Mouse (Mus musculus) limb, embryonic 10.5 days (tissue): Measurements from ENCODE around the gene Kynu. TPM values are rescaled to one million over a fixed set of nuclear protein-coding genes. Genes with fewer than 3 reads are reported as not detected.

ENCODE experiments used
- DNase-seq: peaks from one replicate; pipeline ENCODE4 v3.0.0-alpha.2; 2017; ENCODE audit warnings: low spot score
- H3K27ac ChIP-seq: fragments of 300-500 bp; sonication (generic); 2 replicates; pipeline ENCODE4 v1.5.1; 2016; ENCODE audit warnings: mild to moderate bottlenecking
- H3K27me3 ChIP-seq: fragments of 300-500 bp; sonication (generic); 2 replicates; pipeline ENCODE4 v1.6.1; 2016; ENCODE audit warnings: low read depth, mild to moderate bottlenecking; ENCODE audit not compliant: poor library complexity, severe bottlenecking
- H3K36me3 ChIP-seq: fragments of 300-500 bp; sonication (generic); 2 replicates; pipeline ENCODE4 v1.6.1; 2016; ENCODE audit warnings: mild to moderate bottlenecking, moderate library complexity
- H3K4me1 ChIP-seq: fragments of 300-500 bp; sonication (generic); 2 replicates; pipeline ENCODE4 v1.6.1; 2016
- H3K4me3 ChIP-seq: fragments of 300-500 bp; sonication (generic); 2 replicates; pipeline ENCODE4 v1.5.1; 2016; ENCODE audit warnings: mild to moderate bottlenecking, moderate library complexity
- H3K9me3 ChIP-seq: fragments of 300-500 bp; sonication (generic); replicated peaks from 2 replicates; pipeline ENCODE4 v1.6.1; 2016; ENCODE audit warnings: mild to moderate bottlenecking
- WGBS: fragments of 180-500 bp; shearing (Covaris S2); methylation state at CpG from one replicate; pipeline ENCODE4 v1.1.7; 2016; 5-methylcytosine and 5-hydroxymethylcytosine counted together
- polyA plus RNA-seq: library from polyadenylated mRNA; unstranded; fragments of >200 nt; fragmentation: Nextera tagmentation; extraction: Ambion mirVana; gene quantifications from 2 replicates; pipeline ENCODE4 v1.2.1, GENCODE M21; 2016

Kynu gene
- polyA plus RNA-seq, 1 experiment from 2014 or later = 0.10 TPM

DNA sequence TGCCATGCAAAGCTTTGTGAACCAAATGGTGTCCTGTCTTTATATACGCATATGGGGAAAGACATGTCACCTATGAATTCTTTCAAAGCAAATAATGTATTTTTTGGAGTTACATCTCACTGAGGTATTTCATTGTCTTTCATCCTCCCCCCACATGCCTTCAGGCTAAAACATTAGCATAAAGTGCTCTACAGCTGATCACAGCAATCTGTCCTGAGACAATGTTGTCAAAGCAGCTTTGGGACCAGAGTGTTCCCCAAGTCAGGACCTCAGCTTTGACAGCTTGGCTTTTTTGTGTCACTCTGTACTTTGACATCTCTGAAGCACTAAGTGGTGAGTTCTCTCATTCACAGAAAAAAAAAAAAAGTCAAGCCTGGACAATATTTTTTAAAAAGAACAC is 18.4 kb downstream of the Kynu start:
- H3K27me3 ChIP-seq = no peaks in the 10 kb centered on the region
- H3K27ac ChIP-seq = no peak overlapping the region
- WGBS = 92% methylated on average over 1 of the region's 1 CpGs
- no peak for DNase-seq
- no peak overlapping the region for H3K4me3 ChIP-seq
- no peaks in the 10 kb centered on the region for H3K9me3 ChIP-seq
- no peaks in the 10 kb centered on the region for H3K4me1 ChIP-seq
- H3K36me3 ChIP-seq = no peaks in the 10 kb centered on the region

- Histone ChIP-seq H3K9me3 (no peaks in the 10 kb centered on the region), H3K27me3 (no peaks in the 10 kb centered on the region), H3K27ac (no peak overlapping the region), H3K36me3 (no peaks in the 10 kb centered on the region), H3K4me3 (no peak overlapping the region), H3K4me1 (no peaks in the 10 kb centered on the region)
- WGBS = 57% methylated on average over 8 of the region's 8 CpGs
- no peak for DNase-seq
Observed at GRCm38 (mm10) chr2:43583243-43583812, 28.2 kb downstream of the Kynu start.

DNA sequence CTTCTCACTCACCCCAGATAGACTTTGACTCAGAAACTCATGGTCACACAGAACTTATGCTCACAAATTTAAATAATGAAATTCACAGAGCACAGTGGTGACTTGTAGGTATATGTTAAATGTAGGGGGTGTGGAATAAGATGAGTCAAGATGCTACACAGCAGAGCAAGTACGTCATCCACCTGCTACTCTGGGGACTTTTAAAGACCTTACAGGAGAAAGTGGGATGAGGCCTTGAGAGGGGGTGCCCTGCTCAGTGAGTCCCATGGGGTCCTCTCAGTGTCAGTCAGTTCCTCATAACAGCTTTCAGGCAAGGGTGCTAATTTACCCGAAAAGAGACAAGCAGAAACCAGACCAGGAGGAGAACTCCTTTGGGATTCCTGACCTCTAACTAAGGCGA is 30.4 kb downstream of the Kynu start:
- no peak for DNase-seq
- no peak overlapping the region for H3K4me3 ChIP-seq
- no peaks in the 10 kb centered on the region for H3K27me3 ChIP-seq
- WGBS = 86% methylated on average over 3 of the region's 3 CpGs
- no peaks in the 10 kb centered on the region for H3K36me3 ChIP-seq
- no peak overlapping the region for H3K27ac ChIP-seq
- H3K9me3 ChIP-seq = no peaks in the 10 kb centered on the region
- no peaks in the 10 kb centered on the region for H3K4me1 ChIP-seq

- H3K27ac ChIP-seq = no peak overlapping the region
- no peak overlapping the region for H3K4me3 ChIP-seq
- no peaks in the 10 kb centered on the region for H3K36me3 ChIP-seq
- DNase-seq = no peak
- H3K9me3 ChIP-seq = no peaks in the 10 kb centered on the region
- H3K4me1 ChIP-seq = no peaks in the 10 kb centered on the region
- WGBS = 84% methylated on average over 2 of the region's 2 CpGs
- H3K27me3 ChIP-seq = no peaks in the 10 kb centered on the region
Observed at GRCm38 (mm10) chr2:43587832-43588231, 32.7 kb downstream of the Kynu start.

GRCm38 (mm10) chr2:43592001-43592704 is 37.0 kb downstream of the Kynu start:
- WGBS = 70% methylated on average over 1 of the region's 1 CpGs
- no peaks in the 10 kb centered on the region for H3K27me3 ChIP-seq
- no peak overlapping the region for H3K4me3 ChIP-seq
- no peak overlapping the region for H3K27ac ChIP-seq
- no peaks in the 10 kb centered on the region for H3K36me3 ChIP-seq
- DNase-seq = no peak
- H3K9me3 ChIP-seq = no peaks in the 10 kb centered on the region
- H3K4me1 ChIP-seq = no peaks in the 10 kb centered on the region

- WGBS = 11% methylated on average over 6 of the region's 6 CpGs
- Histone ChIP-seq H3K27ac (no peak overlapping the region), H3K27me3 (no peaks in the 10 kb centered on the region), H3K4me3 (no peak overlapping the region), H3K36me3 (no peaks in the 10 kb centered on the region), H3K4me1 (no peaks in the 10 kb centered on the region), H3K9me3 (no peaks in the 10 kb centered on the region)
- DNase-seq = peak; percentile 72
Observed at GRCm38 (mm10) chr2:43613571-43613970, 58.4 kb downstream of the Kynu start.

DNA sequence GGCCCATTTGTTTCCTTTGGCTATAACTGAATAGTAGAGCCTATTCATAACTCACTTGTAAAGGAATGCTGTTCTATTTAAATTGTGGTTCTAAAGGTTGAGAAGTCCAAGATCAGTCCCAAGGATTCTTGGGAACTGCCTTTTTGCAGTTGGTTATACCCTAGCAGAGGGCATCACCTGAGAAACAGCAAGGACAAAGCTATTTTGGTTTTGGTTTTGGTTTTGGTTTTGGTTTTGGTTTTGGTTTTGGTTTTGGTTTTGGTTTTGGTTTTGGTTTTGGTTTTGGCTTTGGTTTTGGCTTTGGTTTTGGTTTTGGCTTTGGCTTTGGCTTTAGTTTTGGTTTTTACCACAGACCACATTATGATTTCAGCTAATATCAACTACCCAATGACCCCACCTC is 66.0 kb downstream of the Kynu start:
- no peak overlapping the region for H3K4me3 ChIP-seq
- no peaks in the 10 kb centered on the region for H3K27me3 ChIP-seq

DNA sequence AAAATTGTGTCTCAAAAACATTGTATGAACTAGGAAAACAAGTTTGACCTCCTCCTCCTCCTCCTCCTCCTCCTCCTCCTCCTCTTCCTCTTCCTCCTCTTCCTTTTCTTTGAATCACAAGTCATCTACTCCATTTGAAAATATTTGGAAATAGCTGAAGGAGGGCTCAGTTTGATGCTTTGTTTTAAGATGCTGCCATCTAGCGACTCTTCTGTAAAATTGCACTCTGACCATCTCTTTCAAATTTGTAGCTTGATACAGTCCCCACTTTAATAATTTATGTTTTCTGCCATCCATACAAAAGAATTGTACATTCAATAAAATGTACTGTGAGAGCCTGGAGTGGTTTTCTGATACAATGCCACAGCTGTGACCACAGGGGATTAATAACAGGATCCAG is 67.7 kb downstream of the Kynu start:
- Histone ChIP-seq H3K4me3 (no peak overlapping the region), H3K27ac (no peak overlapping the region), H3K4me1 (no peaks in the 10 kb centered on the region), H3K27me3 (no peaks in the 10 kb centered on the region), H3K9me3 (no peaks in the 10 kb centered on the region), H3K36me3 (no peaks in the 10 kb centered on the region)
- DNase-seq = no peak
- WGBS = 0% methylated on average over 1 of the region's 1 CpGs

More for the DNA sequence above, 66.0 kb downstream of the Kynu start:
- Histone ChIP-seq H3K9me3 (no peaks in the 10 kb centered on the region), H3K4me1 (no peaks in the 10 kb centered on the region), H3K36me3 (no peaks in the 10 kb centered on the region), H3K27ac (no peak overlapping the region)
- no peak for DNase-seq

DNA sequence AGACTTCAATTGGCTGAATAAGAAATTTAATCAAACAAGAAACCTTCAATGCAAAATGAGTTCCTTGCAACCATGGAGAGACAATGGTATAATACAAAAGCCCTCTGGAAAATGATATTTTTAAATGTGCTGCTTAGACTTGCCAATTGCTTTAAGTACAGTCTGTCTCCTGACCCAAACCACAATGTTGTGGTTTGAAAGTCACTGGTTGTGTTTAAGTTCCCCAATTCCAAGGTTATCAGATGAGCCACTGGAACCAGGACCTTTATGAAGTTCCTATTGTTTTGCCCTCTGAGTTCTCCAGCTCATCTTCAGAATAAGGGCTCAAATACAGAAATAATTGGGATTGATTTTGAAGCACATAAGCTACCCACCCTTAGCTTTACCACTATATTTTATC is 76.7 kb downstream of the Kynu start:
- Histone ChIP-seq H3K27me3 (no peaks in the 10 kb centered on the region), H3K4me3 (no peak overlapping the region), H3K27ac (no peak overlapping the region), H3K9me3 (no peaks in the 10 kb centered on the region), H3K36me3 (no peaks in the 10 kb centered on the region), H3K4me1 (no peaks in the 10 kb centered on the region)
- no peak for DNase-seq

GRCm38 (mm10) chr2:43636498-43636897 is 81.4 kb downstream of the Kynu start:
- H3K9me3 ChIP-seq = no peaks in the 10 kb centered on the region
- H3K36me3 ChIP-seq = no peaks in the 10 kb centered on the region
- no peaks in the 10 kb centered on the region for H3K27me3 ChIP-seq
- H3K4me3 ChIP-seq = no peak overlapping the region
- H3K4me1 ChIP-seq = no peaks in the 10 kb centered on the region
- DNase-seq = no peak
- no peak overlapping the region for H3K27ac ChIP-seq

- no peak overlapping the region for H3K27ac ChIP-seq
- H3K4me3 ChIP-seq = no peak overlapping the region
- no peak for DNase-seq
- H3K4me1 ChIP-seq = no peaks in the 10 kb centered on the region
- H3K36me3 ChIP-seq = no peaks in the 10 kb centered on the region
- H3K9me3 ChIP-seq = no peaks in the 10 kb centered on the region
- WGBS = 76% methylated on average over 2 of the region's 2 CpGs
- H3K27me3 ChIP-seq = no peaks in the 10 kb centered on the region
Observed at GRCm38 (mm10) chr2:43646962-43647361, 91.8 kb downstream of the Kynu start.

- no peak overlapping the region for H3K4me3 ChIP-seq
- no peaks in the 10 kb centered on the region for H3K36me3 ChIP-seq
- no peaks in the 10 kb centered on the region for H3K9me3 ChIP-seq
- H3K27me3 ChIP-seq = no peaks in the 10 kb centered on the region
- no peaks in the 10 kb centered on the region for H3K4me1 ChIP-seq
- no peak for DNase-seq
- no peak overlapping the region for H3K27ac ChIP-seq
Observed at GRCm38 (mm10) chr2:43669588-43669987, 114.5 kb downstream of the Kynu start.

DNA sequence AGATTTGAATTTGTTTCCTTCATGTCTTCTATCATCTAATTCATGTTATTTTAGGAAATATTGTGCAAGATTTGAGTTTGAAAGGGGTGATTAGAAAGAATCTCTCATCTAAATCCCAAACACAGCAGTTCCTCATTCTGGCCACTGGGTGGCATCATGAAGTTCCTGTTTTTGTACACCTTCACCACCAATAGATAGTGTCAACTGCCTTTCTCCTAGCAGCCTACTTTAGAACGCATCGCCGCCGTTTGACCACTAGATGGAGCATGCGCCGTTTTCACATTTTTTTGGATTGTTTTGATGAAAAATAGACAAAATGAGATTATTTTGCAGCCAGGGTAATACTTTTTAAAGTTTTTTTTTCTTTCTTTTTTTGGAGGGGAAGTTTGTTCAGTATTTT is 118.5 kb downstream of the Kynu start:
- DNase-seq = peak; percentile 59
- WGBS = 1% methylated on average over 6 of the region's 6 CpGs
- no peaks in the 10 kb centered on the region for H3K9me3 ChIP-seq
- H3K4me3 ChIP-seq = no peak overlapping the region
- H3K27me3 ChIP-seq = no peaks in the 10 kb centered on the region
- H3K27ac ChIP-seq = no peak overlapping the region
- no peaks in the 10 kb centered on the region for H3K4me1 ChIP-seq
- H3K36me3 ChIP-seq = no peaks in the 10 kb centered on the region

DNA sequence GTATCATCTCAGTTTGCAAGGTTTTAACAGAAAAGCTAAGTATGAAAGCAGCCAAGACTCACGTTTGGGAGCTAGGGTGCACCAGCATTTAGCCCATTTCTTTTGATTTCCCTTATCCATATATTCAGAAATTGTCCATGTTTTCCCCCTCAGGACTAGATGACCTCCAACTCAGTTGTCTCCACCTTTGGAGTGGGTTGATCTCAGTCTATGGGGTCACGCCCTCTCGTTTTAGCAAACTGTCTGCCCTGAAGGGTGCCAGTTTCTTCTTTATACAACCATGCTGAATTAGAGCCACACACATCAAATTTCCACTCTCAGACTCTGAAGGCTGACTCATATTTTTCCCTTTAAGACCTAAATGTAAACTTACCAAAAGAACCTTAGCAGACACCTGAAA is 119.0 kb downstream of the Kynu start:
- no peaks in the 10 kb centered on the region for H3K27me3 ChIP-seq
- no peak for DNase-seq
- WGBS = 65% methylated on average over 3 of the region's 3 CpGs
- no peak overlapping the region for H3K27ac ChIP-seq
- H3K9me3 ChIP-seq = no peaks in the 10 kb centered on the region
- no peaks in the 10 kb centered on the region for H3K36me3 ChIP-seq
- no peak overlapping the region for H3K4me3 ChIP-seq
- no peaks in the 10 kb centered on the region for H3K4me1 ChIP-seq
